Mouse (Mus musculus) A20 (cell line): ENCODE results near the gene Ano8.
"Not testable (repeated sequence)": the region's sequence is repeated elsewhere in the genome, so short reads cannot be mapped to it uniquely, and the experiment has no call there.

ENCODE experiments used
- DNase-seq: peaks from one replicate; pipeline ENCODE4 v3.0.0-alpha.2; 2011; ENCODE audit warnings: low read depth, low spot score

Gene Ano8

DNA sequence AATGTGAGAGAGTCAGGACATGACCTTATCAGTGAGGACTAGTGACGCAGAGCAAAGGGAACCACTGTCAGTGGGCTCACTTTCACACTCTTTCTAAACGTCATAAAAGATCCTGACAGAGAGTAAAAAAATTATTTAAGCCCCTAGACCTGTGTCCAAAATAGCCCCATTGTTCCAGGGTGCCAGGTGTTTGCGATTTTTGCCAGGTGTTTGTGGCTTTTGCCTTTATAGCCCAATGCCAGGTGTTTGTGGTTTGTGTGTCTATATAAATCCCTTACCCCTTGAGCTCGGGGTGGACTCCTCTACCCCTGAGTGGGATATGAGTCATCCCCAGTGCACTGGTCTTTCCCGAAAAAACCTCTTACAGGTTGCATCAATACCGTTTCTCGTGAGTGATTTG, 40.7 kb downstream of the Ano8 start:
- DNase-seq, result peak; percentile 78

DNA sequence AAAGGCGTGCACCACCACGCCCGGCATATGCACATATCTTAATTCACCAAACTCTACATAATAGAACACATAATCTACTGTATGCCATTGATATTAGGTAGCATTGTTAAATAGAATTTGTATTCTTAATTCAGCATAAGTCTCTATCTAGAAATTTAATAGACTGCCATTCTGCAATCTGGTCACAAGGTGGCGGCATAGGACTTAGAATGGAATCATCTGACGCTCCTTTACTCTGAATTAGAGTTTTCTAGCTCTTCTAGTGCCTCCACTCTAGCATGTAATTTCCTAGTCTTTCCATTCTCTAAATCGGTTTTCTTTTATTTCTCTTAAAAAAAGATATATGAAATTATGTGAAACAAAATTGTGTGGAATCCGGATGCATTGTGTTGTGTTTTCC, 44.4 kb downstream of the Ano8 start:
- DNase-seq, result peak; percentile 72

DNA sequence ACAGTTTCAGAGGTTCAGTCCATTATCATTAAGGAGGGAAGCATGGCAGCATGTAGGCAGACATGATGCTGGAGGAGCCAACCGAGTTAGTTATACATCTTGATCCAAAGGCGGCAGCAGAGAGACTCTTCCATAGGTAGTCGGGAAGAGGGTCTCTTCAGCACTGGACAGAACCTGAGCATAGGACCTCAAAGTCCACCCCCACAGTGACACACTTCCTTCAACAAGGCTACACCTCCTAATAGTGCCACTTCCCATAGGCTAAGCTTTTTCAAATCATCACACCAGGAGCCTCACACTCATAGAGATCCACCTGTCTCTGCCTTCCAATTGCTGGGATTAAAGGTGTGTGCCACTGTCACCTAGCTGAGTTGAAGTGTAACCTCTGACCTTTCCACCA, 48.7 kb downstream of the Ano8 start:
- no peak for DNase-seq

DNA sequence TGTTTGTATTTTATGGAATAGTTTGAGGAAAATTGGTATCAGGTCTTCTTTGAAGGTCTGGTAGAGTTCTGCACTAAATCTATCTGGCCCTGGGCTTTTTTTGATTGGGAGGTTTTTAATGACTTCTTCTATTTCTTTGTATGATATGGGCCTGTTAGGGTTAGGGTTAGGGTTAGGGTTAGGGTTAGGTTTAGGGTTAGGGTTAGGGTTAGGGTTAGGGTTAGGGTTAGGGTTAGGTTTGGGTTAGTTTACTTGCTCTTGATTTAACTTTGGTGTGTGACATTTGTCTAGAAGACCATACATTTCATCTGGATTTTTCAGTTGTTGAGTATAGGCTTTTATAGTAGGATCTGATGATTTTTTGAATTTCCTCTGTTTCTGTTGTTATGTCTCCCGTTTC, 52.8 kb downstream of the Ano8 start:
- DNase-seq, result not testable (repeated sequence)
